In genomic region chr13:23412630-23413521, GRCm38 (mm10) we compare ENCODE assay signal across 7 mouse cellular contexts. TPM values are rescaled to one million over a fixed set of nuclear protein-coding genes. Genes with fewer than 3 reads are reported as not detected.
A peak's percentile ranks its signal among the peaks of the same experiment; 100 is the strongest.
DNase-seq lines count a peak whose midpoint lies in the region; ATAC-seq lines count a peak whose summit lies in the region.

No protein-coding gene starts in this region.

- H3K27me3 ChIP-seq in heart, embryonic 15.5 days: peaks cover 9% of the 10 kb centered on the region; the same call in 1 of the 2 replicates
- peaks cover 11% of the 10 kb centered on the region for H3K27me3 ChIP-seq in neural tube, embryonic 12.5 days (replicated peaks)

- 2% methylated on average over 28 of the region's 28 CpGs for WGBS in heart, embryonic 15.5 days
- whole genome bisulfite sequencing in neural tube, embryonic 12.5 days: 3% methylated on average over 28 of the region's 28 CpGs

- DNase-seq in 416B (ENCODE audit: low read depth): peak; percentile 67
- DNase-seq in cerebellum, postnatal 10 days: peak; percentile 70 to 83
- DNase-seq in left cerebral cortex, postnatal 4 days: peak; percentile 58
- DNase-seq in testis, postnatal 10 days (ENCODE audit: low spot score): no peak

- H3K36me3 ChIP-seq in heart, embryonic 15.5 days: no peaks in the 10 kb centered on the region; the same call in 1 of the 2 replicates
- 0 out of 2 replicates have a peak, but pooled peaks cover 6% of the 10 kb centered on the region for H3K36me3 ChIP-seq in neural tube, embryonic 12.5 days

- peaks cover 12% of the 10 kb centered on the region for H3K4me1 ChIP-seq in heart, embryonic 15.5 days (replicated peaks)
- H3K4me1 ChIP-seq in neural tube, embryonic 12.5 days: peaks cover 6% of the 10 kb centered on the region; the same call in 1 of the 2 replicates

- H3K27ac ChIP-seq in heart, embryonic 15.5 days: no peak overlapping the region
- H3K27ac ChIP-seq in neural tube, embryonic 12.5 days: no peak overlapping the region

- no peaks in the 10 kb centered on the region for H3K9me3 ChIP-seq in heart, embryonic 15.5 days (replicated peaks)
- H3K9me3 ChIP-seq in neural tube, embryonic 12.5 days: no peaks in the 10 kb centered on the region

- intact Hi-C loops in left cerebral cortex, postnatal 4 days (cut with DNase I): loop anchor here (1.0 to 5.0 kb wide), 2 partner anchors 12 to 1701 kb away; no protein-coding TSS in a partner anchor

- H3K9ac ChIP-seq in heart, embryonic 15.5 days: peak overlapping the region; percentile 27; the same call in 1 of the 2 replicates
- no peak overlapping the region for H3K9ac ChIP-seq in neural tube, embryonic 12.5 days

- peak overlapping the region; percentile 71 for H3K4me2 ChIP-seq in heart, embryonic 15.5 days
- peak overlapping the region; percentile 61 for H3K4me2 ChIP-seq in neural tube, embryonic 12.5 days (replicated peaks)

- peak; percentile 37 for ATAC-seq in CD4-positive, CD25-positive, alpha-beta regulatory T cell, adult 4 months
- no peak for ATAC-seq in heart, embryonic 15.5 days (replicated peaks; ENCODE audit: insufficient number of reproducible peaks, insufficient read depth, low FRiP score, low read depth)
- ATAC-seq in neural tube, embryonic 12.5 days (ENCODE audit: low FRiP score, low read depth): 0 out of 2 replicates have a peak, but pooled peaks have one; percentile 17

- H3K4me3 ChIP-seq in heart, embryonic 15.5 days: peak overlapping the region; percentile 43
- peak overlapping the region; percentile 27 for H3K4me3 ChIP-seq in neural tube, embryonic 12.5 days

RNA-seq across cellular contexts. Expression of gene Abt1, which starts 10.8 kb away (rescaled TPM):
- 10 to 100 TPM; 12.4 to 14.5 TPM for polyA plus RNA-seq in CD4-positive, CD25-positive, alpha-beta regulatory T cell, adult 4 months (2017; shearing (Covaris generic))
- polyA plus RNA-seq in heart, embryonic 15.5 days (2015; fragmentation: Nextera tagmentation; extraction: Ambion mirVana): 8.1 and 8.2 TPM in 2 replicates
- 1 to 10 TPM; 5.6 to 6.1 TPM for total RNA-seq in left cerebral cortex, postnatal 4 days (2021)
- polyA plus RNA-seq in neural tube, embryonic 12.5 days (2016; fragmentation: Nextera tagmentation; extraction: Ambion mirVana): 11.4 TPM in 2 replicates

RNA-seq across cellular contexts. Expression of gene Zfp322a, which starts 43.9 kb away (rescaled TPM):
- 10 to 100 TPM; 29.6 to 34.2 TPM for polyA plus RNA-seq in CD4-positive, CD25-positive, alpha-beta regulatory T cell, adult 4 months (2017; shearing (Covaris generic))
- polyA plus RNA-seq in heart, embryonic 15.5 days (2015; fragmentation: Nextera tagmentation; extraction: Ambion mirVana): 33.4 and 39.1 TPM in 2 replicates
- total RNA-seq in left cerebral cortex, postnatal 4 days (2021): 10 to 100 TPM; 42.6 to 49.5 TPM
- 51.9 and 57.7 TPM in 2 replicates for polyA plus RNA-seq in neural tube, embryonic 12.5 days (2016; fragmentation: Nextera tagmentation; extraction: Ambion mirVana)

RNA-seq across cellular contexts. Expression of gene Btn1a1, which starts 52.8 kb away (rescaled TPM):
- not detected for polyA plus RNA-seq in CD4-positive, CD25-positive, alpha-beta regulatory T cell, adult 4 months (2017; shearing (Covaris generic))
- polyA plus RNA-seq in heart, embryonic 15.5 days (2015; fragmentation: Nextera tagmentation; extraction: Ambion mirVana): 0.85 and 1.4 TPM in 2 replicates
- total RNA-seq in left cerebral cortex, postnatal 4 days (2021): not detected
- not detected in 2 replicates for polyA plus RNA-seq in neural tube, embryonic 12.5 days (2016; fragmentation: Nextera tagmentation; extraction: Ambion mirVana)
